Mouse (Mus musculus) left cerebral cortex, adult 8-10 months (tissue): Measurements from ENCODE around the gene Zswim8. TPM values are rescaled to one million over a fixed set of nuclear protein-coding genes. Genes with fewer than 3 reads are reported as not detected.
A peak's percentile ranks its signal among the peaks of the same experiment; 100 is the strongest.

ENCODE experiments used
- DNase-seq, 2 experiments: peaks; one replicate each; pipeline ENCODE4 v3.0.0; 2022; ENCODE audit warnings: low spot score in 2 of 2
- total RNA-seq, 4 experiments: library from RNA; stranded (reverse); gene quantifications; 2 replicates each; pipeline ENCODE4 v1.2.4; 2022

The Zswim8 gene
- total RNA-seq = 100 to 1,000 TPM; 149 to 168 (median 158) TPM

DNA sequence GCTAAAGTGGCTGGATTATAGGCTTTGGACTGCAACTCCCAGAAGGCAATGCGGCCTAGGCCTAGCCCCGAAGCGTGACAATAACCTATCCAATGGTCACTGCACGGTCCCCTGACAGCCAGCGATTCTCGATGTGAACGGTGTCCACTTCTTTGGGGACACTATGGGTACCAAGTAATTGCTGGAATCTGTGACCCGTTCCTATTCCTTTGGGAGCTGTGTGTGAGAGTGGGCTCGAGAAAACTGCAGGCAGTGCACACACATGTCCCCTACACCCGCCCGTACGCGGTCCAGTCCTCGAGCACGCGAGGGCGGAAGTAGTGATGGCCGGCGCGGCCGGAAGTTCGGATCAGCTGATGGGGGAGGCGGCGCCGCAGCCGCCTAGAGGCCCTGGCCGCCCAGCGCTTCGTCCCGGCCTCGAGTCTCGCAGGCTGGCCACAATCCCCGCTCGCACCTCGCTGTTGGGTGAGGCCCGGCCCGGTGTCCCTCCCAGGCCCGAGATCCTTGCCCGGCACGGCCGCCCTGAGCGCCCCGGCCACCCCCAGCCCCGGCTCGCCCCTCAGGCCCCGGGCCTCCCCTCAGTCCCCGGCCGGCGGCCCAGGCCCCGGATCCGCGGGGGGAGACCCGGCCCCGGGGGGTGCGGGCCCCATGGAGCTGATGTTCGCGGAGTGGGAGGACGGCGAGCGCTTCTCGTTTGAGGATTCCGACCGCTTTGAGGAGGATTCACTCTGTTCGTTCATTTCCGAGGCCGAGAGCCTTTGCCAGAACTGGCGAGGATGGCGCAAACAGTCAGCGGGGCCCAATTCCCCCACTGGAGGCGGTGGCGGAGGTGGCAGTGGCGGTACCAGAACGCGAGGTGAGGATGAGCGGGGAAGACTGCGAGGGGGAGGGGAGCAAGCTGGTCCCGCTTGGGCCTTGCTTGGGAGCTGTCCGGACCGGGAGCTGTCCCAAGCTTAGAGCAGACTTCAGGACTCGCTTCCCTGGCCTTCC, at the start of gene Zswim8:
Gene Zswim8, plus strand, starts transcription at position 352 of the 990 bp plus-strand sequence.
- DNase-seq = peak; percentile 85 to 91

DNA sequence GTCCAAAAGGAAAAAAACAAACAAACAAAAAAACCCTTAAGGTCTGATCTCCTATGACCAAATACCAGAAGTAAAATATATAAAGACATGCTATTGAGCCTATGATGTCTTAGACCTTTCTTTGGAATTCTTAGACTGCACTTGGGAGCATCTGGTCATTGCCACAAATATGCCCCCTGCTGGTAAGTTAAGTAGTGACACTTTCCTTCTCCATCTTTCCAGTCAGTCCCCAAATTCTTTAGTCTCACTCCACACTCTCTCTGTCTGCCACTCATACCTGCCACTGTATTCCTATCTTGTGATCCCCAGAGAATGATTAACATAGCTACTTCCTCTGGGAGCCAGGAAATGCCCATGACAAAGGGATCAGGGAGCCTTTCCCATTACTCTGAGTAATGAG, 49.0 kb upstream of the Zswim8 start:
- DNase-seq = no peak

DNA sequence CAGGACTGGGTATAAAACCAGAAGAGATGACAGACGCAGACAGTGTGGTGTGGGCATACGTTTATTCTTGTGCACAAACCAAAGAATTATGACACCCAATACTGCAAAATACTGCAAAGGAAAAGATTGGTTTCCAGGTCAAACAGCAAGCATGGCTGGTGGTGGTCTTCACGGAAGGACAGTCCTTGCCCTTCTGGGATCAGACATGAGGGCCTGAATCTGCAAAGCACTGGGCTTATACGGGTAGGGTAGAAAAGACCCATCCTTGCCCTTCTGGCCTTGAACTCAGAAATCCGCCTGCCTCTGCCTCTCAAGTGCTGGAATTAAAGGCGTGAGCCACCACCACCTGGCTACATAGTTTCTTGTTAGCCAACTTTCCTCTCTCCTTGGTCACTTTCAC, 48.5 kb upstream of the Zswim8 start:
- DNase-seq = no peak

DNA sequence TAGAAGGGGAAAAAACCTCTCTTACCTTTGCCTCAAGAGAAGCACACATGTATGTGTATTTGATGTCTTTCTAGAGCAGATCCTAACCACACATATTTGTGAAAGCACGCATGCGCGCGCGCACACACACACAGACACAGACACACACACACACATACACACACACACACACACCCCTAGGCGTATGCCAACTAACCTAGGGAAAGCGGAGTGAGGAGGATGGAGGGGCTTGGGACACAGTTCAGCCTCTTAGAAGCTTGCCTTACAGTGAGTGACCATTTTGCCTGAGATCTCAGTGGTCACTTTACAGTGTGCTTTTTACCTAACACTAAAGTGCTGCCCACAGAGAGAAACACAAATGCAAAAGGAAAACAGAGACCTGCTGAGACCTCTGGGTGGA, 47.7 kb upstream of the Zswim8 start:
- DNase-seq = no peak

DNA sequence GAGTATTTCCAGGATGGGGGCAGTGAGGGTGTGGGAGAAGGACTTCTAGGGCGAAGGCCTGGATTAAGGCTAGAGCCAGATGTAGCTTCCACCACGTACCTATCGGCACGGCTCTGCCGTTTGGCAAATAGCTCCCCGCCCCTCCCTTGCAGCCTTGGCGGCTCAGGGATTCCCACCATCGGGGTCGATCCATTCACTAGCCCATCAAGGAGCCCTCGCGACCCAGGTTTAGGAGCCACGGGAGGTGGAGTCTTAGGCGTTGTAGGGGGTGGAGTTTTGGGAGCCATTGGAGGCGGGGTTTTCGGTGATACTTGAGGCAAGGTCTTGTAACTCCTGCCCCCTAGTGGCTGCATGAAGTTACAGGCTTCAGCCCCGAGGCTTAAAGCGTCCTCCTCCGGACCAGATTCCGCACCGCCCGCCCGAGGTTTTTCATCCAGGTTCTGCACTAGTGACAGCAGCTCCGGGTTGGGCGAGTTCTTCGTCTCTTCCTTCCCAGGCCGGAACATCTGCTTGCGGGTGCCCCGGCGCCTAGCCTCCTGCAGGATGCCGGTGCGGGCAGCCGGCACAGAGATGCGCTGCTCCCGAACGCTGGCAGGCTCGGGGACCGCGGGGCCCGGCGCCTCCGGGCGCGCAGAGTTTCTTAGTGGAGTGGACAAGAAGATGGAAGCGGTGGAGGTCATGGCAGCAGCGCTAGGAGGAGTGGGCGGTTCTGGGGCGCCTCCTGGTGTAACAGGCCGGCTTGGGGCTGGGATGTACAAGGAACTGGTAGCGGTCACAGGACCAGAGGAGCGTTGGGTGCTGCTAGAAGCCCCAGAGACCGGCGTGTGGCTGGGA, 46.3 kb upstream of the Zswim8 start:
- peak; percentile 81 to 92 for DNase-seq

DNA sequence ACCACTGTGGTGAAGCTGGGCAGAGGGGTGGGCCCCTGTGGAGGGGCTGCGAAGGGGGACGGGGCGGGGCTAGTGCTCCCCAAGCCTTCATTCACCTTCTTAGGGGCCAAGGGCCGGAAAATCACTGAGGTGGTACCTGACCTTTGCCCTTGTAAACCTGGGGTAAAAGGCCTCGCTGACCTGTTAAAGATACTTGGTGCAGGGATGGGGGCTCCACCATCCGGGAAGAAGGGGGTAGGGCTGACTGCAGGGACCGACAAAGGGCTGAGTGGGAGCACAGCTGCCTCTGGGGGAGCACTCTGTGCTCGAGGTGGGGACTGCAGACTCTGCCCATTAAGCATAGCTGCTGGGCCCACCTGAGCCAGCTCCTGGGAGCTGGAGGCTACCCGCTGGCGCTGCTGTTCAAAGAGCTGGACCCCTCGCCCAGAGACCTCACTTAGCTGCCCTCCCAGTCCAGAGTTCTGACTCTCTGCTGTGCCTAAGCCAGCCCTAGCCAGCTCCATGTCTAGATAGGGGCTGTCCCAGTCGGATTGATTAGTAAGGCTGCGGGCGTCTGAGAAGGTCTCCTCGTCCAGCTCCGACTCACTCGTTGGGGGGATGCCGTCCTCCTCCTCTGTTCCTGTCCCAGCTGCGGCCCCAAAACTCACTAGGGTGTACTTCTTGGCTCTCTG, 45.6 kb upstream of the Zswim8 start:
- DNase-seq = no peak

DNA sequence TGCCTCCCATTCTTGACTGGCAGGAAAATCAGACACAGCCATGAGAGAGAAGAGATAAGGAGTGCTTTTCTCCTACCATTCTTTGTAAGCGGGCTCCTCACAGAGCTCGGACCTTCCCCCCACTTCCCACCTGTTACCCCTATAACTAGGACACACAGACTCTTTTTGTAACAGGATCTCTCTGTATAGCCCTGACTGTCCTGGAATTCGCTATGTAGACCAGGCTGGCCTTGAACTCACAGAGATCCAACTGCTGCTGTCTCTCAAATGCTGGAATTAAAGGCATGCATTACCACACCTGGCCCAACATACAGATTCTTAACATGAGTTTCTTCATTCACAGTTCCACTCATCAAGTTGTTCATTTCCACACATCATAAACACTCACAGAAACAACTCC, 44.6 kb upstream of the Zswim8 start:
- no peak for DNase-seq

DNA sequence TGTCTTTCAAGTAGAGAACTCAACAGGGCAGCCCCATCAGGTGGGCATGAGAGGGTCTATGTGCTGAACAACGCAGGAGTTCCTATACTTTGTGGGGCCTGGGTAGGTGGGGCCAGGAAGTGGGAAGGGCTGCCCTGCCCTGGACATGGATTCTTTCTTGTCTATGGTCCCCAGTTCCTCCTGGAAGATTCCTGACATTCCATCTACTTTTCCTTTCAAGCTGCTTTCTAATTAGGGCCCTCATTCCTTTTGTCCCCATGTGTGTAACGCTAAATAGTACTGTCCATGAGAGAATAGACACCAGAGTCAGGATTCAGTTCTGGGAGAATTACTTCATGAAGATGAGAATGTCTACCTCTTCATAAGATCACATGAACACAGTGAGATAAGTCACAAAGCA, 43.8 kb upstream of the Zswim8 start:
- no peak for DNase-seq

DNA sequence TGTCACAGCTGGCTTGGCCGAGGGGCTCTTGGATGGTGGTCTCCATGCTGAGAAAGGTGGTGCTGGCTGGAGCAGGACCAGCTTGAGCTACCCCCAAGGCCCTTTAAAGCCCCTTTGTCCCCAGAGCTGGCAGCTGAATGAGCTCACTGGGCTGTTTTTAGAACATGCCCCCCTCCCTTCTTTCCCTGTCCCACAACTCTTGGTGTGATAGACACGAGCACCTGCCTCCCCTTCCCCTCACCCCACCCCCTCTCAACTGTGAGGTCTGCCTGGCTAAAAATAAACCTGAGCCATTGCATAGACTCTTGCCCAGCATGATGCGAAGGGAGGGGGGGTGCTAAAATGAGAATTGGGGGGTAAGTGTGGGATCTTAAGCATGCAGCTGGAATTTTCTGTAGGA, 42.9 kb upstream of the Zswim8 start:
- DNase-seq = no peak

DNA sequence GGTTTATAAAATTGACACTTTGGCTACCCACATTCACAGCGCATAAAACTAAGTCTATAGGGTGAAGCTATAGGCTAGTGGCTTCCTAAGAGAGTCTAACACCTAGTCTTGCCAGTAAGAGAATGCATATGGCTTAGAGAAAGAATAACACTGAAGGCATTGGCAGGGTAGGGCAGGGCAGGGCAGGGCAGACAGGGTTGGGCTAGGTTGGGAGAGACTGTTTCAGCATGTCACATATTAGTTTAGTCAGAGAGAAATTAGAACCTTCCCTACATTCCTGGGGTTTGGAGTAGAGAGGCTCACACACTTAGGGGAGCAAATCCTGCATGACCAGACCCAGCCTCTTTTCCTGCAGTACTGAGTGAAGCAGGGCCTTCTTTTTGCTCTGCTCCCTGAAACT, 39.9 kb upstream of the Zswim8 start:
- no peak for DNase-seq

DNA sequence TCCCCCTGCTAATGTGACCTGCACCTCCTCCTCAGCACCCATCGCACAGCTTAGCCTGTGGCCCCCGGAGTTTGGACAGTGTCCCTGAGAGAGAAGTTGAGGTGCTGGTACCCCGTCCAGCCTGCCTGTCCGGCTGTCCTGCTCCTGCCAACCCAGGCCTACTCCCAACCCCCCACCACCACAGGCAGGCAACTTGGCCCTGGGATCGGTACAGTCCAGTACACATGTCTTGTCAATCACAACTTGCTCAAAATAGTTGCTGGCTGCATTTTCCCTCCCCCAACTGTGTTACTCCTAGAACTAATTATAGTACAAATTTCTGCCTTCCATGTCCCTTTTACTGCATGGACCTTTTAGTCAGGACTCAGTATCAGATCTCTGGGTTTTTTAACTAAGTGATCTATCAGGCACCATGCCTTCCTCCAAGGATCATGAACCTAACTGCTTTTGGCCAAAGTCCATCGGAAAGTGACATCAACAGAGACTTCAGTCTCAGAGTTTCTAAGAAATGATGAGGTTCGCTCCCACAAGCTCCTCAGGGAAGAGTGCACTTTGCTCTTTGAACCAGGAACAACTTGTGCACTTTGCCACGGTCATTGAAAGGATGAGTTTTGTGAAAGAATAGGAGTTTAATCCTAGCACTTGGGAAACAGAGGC, 39.1 kb upstream of the Zswim8 start, which contains the start of gene Synpo2l:
Gene Synpo2l, minus strand, starts transcription at position 201 of the 657 bp plus-strand sequence.
- DNase-seq = no peak

DNA sequence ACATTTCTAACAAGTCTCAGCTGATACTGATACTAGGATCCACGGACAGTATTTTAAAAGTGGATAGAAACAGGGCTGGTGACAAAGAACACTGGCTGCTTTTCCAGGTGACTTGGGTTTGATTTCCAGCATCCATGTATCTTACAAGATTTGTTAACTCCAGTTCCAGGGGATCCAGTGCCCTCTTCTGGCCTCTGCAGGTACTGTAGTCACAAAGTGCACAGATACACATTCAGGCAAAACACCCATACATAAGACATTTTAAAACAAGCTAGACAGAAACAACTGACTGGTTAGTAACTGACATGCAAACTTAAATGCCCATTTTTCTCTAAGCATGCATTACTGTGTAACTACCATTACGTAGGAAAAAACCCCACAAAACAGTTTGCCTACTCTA, 34.4 kb upstream of the Zswim8 start:
- DNase-seq = no peak

DNA sequence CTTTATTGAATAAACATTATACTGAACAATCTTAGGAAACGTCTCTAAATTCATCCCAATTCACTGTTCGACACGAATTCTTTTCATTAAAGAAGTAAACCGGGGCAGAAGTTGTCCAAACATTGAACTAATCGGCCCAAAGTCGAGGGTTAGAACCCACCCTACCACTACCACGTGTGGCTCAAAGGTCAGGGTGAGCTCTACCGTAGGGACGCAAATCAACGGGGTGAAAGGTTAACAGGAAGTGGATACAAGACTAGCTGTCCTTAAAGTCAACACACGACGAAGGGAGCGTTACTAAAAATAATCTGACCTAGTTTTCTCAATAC, 33.7 kb upstream of the Zswim8 start:
- peak in 1 of 2 experiments; percentile 65 for DNase-seq

DNA sequence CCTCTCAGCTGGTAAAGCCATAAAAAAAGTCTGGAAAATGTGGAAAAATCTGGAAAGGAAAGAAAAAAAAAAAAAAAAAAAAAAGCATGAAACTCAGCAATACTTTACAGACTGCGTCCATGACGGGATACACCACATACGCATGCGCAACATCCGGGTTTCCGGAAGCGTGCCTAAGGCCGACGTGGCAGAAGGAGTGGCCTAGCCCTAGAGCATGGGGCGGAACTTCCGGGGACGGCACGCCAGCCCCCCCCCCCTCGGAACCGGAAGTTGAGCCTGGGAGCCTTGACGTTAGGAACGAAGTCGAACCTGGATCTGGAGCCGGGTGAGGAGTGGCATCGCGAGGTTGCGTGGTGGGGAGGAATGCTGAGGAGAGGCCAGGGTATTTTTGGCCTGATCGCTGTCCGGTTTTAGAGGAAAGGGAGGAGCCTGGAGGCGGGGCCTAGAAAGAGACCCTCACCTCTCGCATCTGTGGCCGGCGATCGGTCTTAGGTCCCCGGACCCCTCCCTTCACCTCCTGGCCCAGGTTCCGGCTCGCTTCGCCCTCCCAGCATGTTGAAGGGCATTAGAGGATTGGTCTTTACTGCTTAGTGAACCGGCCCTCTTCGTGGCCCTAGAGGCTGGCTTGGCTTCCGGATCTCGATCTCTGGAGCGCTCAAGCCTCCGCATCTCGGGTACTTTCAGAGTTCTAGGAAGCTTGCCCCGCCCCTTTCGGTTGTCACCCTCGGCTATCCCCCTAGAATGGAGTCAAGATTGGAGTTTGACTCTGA, 33.1 kb upstream of the Zswim8 start, which contains the start of gene Sec24c:
Gene Sec24c, plus strand, starts transcription at position 245 of the 770 bp plus-strand sequence.
- DNase-seq = peak; percentile 90 to 93

DNA sequence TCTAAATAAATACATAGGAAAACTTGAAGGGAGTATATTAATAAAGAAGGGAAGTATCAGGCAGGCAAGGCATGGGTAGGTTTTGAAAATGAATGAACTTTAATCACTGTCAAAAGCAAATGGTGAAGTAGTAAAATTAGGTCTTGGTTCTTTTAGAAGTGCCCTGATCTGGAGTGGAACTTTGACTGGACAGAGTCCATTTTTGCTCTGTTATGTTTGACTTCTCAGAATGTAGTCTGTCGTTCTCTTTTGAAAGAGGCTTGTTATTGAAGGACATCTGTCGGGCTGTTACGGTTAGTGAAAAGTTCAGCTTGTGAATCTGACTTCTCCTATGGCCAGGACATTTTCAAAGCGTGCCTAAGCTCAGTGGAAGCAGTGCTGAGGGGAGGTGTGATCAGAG, 29.4 kb upstream of the Zswim8 start:
- DNase-seq = no peak

DNA sequence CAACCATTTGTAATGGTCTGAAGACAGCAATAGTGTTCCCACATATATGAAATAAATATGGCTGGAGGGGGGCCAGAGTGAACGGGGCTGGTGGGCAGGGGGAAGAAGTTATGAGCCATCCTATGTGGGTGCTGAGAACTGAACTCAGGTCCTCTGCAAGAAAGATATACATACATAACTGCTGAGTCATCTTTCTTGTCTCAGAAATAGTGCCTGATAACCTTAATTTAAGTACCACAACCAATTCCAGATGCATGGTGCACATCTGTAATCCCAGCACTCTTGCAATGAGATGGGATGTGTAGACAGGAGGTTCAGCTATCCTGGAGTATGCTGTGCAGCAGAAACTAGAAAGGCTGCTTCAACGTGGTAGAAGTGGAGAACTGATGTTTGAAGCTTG, 25.6 kb upstream of the Zswim8 start:
- DNase-seq = no peak

DNA sequence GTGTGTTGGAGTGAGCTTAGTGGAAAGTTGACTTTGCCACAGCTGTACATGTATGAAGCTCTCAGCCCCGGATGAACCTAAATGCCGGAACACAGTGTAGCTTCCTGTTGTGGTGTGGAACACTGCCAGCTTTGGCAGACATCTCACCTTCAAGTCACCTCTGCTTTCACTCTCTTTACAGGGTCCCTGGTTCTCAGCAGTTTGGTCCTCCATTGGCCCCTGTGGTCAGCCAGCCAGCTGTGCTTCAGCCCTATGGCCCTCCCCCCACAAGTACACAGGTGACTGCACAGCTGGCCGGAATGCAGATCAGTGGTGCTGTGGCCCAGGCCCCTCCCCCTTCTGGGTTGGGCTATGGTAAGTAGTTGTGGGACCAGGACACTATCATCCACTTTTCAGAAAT, 24.9 kb upstream of the Zswim8 start:
- DNase-seq = no peak

DNA sequence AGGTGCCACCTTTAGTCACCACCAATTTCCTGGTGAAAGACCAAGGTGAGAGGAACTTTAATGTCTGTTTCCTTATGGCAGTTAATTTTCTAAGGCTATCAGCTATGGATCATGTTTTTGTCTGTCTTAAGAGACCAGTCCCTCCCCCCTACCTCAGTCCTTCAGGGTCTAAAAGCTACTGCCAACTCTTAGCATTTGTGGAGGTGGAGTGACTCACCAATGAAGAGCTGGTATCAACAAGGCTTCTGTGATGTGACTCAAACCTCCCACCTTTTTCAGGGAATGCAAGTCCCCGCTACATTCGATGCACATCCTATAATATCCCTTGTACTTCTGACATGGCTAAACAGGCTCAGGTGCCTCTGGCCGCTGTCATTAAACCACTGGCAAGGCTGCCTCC, 20.8 kb upstream of the Zswim8 start:
- peak in 1 of 2 experiments; percentile 65 for DNase-seq

DNA sequence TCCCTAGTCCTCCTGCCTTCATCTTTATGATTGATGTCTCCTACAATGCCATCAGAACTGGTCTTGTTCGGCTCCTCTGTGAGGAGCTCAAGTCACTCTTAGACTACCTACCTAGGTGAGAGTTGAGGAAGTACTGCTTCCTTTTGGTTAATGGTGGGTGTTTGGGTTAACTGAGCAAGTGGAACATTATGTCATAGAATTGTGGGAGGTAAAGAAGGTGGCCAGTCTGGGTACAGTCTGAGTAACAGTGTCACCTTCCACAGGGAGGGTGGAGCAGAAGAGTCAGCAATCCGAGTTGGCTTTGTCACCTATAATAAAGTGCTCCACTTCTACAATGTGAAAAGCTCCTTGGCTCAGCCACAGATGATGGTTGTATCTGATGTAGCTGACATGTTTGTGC, 18.3 kb upstream of the Zswim8 start:
- no peak for DNase-seq

DNA sequence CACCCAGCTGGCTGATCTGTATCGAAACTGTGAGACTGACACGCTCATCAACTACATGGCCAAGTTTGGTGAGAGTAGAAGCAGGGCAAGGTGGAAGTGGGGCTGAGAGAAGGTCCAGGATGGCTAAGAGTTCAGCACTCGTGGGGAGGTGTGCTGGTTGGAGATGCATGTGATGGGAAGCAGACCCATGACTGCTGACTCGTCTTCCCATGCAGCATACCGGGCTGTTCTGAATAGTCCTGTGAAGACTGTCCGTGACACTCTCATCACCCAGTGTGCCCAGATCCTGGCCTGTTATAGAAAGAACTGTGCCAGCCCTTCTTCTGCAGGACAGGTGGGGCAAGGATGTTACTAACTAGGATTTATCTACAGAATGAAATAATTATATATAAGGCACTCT, 15.6 kb upstream of the Zswim8 start:
- DNase-seq = no peak
